Mouse (Mus musculus): Measurements from ENCODE around the gene Ubac1.

Ubac1 gene

GRCm38 (mm10) chr2:25982052-25982425 is 39.5 kb downstream of the Ubac1 start:
- in situ Hi-C loops (cut with MboI; ENCODE audit: unreplicated experiment in 2 of 2) = loop anchor here in 1 of 2 experiments (5.0 kb wide), 1 partner anchor 35 kb away; no protein-coding TSS in a partner anchor

GRCm38 (mm10) chr2:25978997-25979396 is 42.5 kb downstream of the Ubac1 start:
- in situ Hi-C loops (cut with MboI; ENCODE audit: unreplicated experiment in 2 of 2) = no loop called here

GRCm38 (mm10) chr2:25977587-25978239 is 43.8 kb downstream of the Ubac1 start:
- in situ Hi-C loops (cut with MboI; ENCODE audit: unreplicated experiment in 2 of 2) = no loop called here

GRCm38 (mm10) chr2:25975141-25975770 is 46.3 kb downstream of the Ubac1 start:
- in situ Hi-C loops (cut with MboI; ENCODE audit: unreplicated experiment in 2 of 2) = no loop called here

- in situ Hi-C loops (cut with MboI; ENCODE audit: unreplicated experiment in 2 of 2) = loop anchor here in 1 of 2 experiments (5.0 kb wide), 1 partner anchor 33 kb away; no protein-coding TSS in a partner anchor
Observed at GRCm38 (mm10) chr2:25970426-25970825, 51.1 kb downstream of the Ubac1 start.

GRCm38 (mm10) chr2:25969319-25969718 is 52.2 kb downstream of the Ubac1 start:
- in situ Hi-C loops (cut with MboI; ENCODE audit: unreplicated experiment in 2 of 2) = no loop called here

- in situ Hi-C loops (cut with MboI; ENCODE audit: unreplicated experiment in 2 of 2) = no loop called here
Observed at GRCm38 (mm10) chr2:25949291-25949690, 72.3 kb downstream of the Ubac1 start.

Data from v-Abl transformed pro-B cells (cell line).